Mouse (Mus musculus): ENCODE measurements at regions not wholly inside any gene's neighbourhood (a gene's known extent, or its start where the extent isn't known, plus 50 kb on each side); places are given as distances from the start of the nearest gene placed in this dataset.

DNA sequence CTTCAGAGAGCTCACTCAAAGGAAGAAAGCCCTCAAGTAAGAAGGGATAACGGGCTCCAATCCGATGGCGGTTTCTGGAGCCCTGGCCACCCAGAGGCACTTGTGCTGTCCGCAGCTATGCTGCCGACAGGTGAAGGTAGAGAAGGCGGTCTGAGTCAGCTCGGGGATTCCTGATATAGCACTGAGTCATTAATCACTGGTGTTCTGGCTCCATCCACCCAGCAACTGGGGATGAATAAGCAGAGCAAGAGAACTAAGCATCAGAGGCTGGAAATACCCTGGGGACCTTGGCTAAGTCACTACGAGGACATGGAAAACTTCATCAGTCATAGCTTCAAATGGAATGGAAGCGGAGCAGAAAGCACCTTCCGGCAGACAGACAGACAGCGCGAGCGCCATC, 122.5 kb upstream of the Runx1 start:
- TF ChIP-seq CTCF (conservative IDR thresholded peaks at IDR 0.05), result no peak
- H3K27ac ChIP-seq, result no peak overlapping the region
- no peak for DNase-seq (ENCODE audit: low spot score in 2 of 2)

DNA sequence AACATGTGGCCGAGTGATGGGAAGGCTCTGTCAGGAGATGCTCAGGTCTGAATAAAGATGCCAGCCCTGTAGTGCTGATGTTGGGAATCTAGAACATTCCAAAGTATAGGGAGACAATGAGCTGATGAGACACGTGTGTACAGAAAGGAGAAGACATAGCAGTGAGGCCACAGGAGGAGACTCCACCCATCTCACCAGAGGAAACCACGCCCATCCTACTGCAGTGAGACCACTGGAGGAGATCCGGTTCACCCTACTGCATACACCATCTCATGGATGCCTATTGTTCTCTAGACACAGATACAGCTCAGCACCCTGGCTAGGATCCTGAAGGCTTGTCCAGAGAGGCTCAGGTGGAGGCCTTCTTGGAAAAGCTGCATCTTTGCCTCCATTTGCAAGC, 120.6 kb upstream of the Runx1 start:
- DNase-seq (ENCODE audit: low spot score in 2 of 2), result no peak
- no peak for TF ChIP-seq CTCF (conservative IDR thresholded peaks at IDR 0.05)
- H3K27ac ChIP-seq, result no peak overlapping the region
- no peak overlapping the region for H3K4me3 ChIP-seq

More for the DNA sequence above, 122.5 kb upstream of the Runx1 start:
- no peak overlapping the region for H3K4me3 ChIP-seq

DNA sequence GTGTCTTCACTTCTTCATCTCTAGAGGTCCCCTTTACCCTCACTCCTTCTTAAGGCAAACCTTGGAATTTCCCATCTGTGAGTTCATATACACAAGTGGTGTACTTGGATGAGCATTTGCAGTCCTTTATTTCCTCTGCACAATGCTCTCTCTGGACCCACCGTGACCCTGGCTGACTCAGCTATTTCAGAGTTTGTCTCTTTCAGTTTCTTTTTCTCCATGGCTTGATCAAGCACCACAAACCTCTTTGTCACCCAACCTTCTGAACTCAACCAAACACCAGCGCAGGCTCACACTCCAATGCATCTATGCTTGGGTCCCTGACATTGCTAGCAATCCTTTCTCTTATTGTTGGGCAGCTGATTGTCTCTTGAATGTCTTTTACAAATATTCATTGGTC, 118.0 kb upstream of the Runx1 start:
- TF ChIP-seq CTCF (conservative IDR thresholded peaks at IDR 0.05), result no peak
- no peak for DNase-seq (ENCODE audit: low spot score in 2 of 2)
- Histone ChIP-seq H3K4me3 (no peak overlapping the region), H3K27ac (no peak overlapping the region)

DNA sequence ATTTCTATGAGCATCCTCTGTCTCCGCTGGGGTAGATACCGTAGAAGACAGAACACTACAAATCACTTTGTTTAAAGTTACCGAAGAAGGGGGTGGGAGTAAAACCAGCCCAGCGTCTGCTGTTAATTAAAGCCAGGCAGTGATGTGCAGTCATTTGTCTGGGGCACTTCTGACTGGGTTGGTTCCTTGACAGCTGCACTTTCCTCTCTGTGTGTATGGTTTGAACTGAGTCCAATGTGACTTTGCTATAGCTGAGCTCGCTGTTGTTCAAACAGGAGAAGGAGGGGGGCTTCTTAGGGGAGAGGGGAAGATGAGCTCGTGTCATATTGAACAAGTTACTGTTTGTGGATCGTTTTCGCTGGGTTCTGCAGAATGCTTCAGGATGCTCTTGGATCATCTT, 113.7 kb upstream of the Runx1 start:
- no peak overlapping the region for H3K4me3 ChIP-seq
- no peak for TF ChIP-seq CTCF (conservative IDR thresholded peaks at IDR 0.05)
- no peak for DNase-seq (ENCODE audit: low spot score in 2 of 2)

DNA sequence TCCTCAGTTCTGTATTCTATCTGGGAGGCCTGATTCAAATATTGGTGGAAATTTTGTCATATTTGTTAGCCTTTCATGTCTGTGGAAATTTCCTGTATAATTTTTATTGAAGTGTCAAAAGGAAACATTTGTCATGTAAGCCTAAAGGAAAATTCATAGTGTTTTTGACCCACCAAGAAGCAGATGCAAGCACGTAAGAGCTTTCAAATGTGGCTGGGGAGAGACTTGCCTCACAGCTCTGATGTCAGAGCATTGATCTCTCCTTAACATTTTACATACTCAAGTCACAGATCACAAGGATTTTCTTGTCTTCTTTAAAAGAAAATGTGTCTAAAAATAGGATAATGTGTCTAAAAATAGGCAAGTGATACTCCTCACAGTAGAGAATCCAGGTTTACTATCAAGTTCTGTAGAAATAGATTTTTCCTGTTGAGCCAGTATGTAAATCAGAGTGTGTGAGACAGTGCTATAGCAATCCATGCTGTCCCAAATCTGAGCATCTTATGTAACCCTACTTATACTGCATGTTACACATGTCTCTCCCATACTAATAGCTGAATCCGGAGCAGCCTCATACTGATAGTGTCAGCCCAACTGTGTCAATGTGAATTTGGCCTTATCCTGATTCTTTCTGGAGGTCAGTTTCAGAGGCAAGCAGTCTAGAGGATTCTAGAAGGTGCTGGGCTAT, 110.0 kb upstream of the Runx1 start:
- DNase-seq (ENCODE audit: low spot score in 2 of 2), result no peak
- no peak for TF ChIP-seq CTCF (conservative IDR thresholded peaks at IDR 0.05)

More for the DNA sequence above, 113.7 kb upstream of the Runx1 start:
- no peak overlapping the region for H3K27ac ChIP-seq

DNA sequence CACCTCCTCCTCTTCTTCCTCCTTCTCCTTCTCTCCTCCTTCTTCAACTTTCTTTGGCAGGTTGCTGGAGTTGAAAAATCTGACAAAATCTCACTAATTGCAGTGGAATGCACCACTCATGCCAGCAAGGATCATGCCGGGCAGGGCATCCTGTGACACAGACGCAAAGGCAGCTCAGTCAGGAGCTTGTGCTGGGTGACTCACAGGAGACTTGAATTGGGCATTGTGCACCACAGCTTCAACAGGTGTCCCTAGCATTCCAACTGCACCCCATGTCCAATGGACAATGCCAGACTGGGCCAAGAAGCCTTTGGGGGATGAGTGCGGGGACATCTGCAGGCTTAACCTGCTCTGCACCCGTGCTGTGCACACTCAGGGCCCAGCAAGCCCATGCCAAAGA, 104.2 kb upstream of the Runx1 start:
- Histone ChIP-seq H3K4me3 (no peak overlapping the region), H3K27ac (no peak overlapping the region)
- no peak for DNase-seq (ENCODE audit: low spot score in 2 of 2)
- no peak for TF ChIP-seq CTCF (conservative IDR thresholded peaks at IDR 0.05)

More for the DNA sequence above, 110.0 kb upstream of the Runx1 start:
- H3K4me3 ChIP-seq, result no peak overlapping the region
- H3K27ac ChIP-seq, result no peak overlapping the region

DNA sequence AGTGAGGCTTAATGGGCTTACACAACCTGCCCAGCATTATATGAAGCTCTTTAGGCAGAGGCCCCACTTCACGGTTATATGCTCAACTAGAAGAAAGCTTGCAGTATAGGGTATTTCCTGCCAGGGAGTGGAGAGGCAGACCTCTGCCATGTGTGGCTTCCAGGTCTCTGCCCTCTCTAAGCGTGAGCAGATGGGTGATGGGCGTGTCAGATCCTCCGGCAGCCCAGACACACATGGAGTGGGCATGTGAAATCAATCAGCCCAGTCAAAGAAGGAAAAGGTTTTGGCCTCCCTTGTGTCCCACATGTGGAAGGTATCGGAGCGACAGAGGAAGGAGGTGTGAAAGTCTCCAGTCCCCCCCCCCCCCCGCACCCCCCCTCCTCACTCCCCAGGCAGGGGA, 102.3 kb upstream of the Runx1 start:
- no peak overlapping the region for H3K4me3 ChIP-seq
- no peak for TF ChIP-seq CTCF (conservative IDR thresholded peaks at IDR 0.05)
- H3K27ac ChIP-seq, result no peak overlapping the region
- no peak for DNase-seq (ENCODE audit: low spot score in 2 of 2)

DNA sequence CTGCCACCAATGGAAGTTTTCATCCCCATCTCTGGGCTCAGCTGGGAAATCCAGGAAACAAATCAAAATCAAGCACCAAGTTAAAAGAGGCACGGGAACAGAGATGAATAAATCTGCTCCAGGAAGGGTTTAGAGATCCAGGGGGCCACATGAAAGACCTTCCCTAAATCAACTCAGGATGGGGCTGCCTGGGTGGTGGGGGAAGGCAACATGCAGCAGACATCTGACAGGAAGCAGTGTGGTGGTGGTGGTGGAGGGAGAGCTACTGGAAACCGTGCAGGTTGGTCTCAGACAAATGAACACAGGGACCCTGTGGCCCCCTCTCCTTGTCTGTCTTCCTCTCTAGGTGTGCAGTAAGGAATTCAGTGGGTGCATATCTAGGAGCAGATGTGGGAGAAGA, 101.7 kb upstream of the Runx1 start:
- DNase-seq (ENCODE audit: low spot score in 2 of 2), result no peak
- TF ChIP-seq CTCF (conservative IDR thresholded peaks at IDR 0.05), result no peak
- H3K27ac ChIP-seq, result no peak overlapping the region
- no peak overlapping the region for H3K4me3 ChIP-seq

DNA sequence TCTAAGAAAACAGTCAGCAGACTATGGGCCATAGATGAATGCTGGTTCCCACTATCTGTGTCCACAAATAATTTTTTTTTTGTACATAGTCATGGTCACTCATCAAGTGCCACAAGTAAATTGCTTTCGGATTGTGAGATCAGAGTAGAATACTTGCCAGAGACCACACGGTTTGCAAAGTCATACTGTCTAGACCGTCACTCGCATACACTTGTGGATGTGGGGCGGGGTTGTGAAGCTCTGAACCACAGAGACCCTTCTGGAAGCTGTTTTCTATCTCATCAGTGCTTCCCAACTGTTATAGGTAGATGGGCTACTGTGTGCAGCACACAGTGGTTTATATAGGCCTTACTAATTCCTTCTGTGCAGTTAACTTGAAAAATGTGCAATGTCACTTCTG, 100.9 kb upstream of the Runx1 start:
- no peak for TF ChIP-seq CTCF (conservative IDR thresholded peaks at IDR 0.05)
- DNase-seq (ENCODE audit: low spot score in 2 of 2), result no peak
- H3K4me3 ChIP-seq, result no peak overlapping the region
- no peak overlapping the region for H3K27ac ChIP-seq

DNA sequence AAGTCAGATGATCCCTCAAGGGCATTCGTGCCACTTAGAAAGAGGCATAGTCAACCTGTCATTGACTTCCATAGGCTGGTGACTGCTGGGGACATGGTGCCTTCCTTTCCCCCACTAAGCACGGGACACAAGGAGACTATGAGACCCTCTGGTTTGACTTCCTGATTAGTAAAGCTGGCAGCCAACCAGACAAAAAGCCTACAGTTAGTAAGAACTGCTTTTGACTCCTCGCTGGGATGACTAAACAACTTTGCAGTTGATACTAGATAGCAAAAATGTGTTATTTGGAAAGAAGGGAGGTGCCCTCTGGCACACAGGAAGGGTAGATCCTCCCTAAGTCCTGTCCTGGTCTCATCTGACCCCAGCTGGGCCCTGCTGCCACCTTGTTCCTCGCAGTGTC, 95.0 kb upstream of the Runx1 start:
- no peak for TF ChIP-seq CTCF (conservative IDR thresholded peaks at IDR 0.05)
- DNase-seq (ENCODE audit: low spot score in 2 of 2), result no peak
- Histone ChIP-seq H3K4me3 (no peak overlapping the region), H3K27ac (no peak overlapping the region)

DNA sequence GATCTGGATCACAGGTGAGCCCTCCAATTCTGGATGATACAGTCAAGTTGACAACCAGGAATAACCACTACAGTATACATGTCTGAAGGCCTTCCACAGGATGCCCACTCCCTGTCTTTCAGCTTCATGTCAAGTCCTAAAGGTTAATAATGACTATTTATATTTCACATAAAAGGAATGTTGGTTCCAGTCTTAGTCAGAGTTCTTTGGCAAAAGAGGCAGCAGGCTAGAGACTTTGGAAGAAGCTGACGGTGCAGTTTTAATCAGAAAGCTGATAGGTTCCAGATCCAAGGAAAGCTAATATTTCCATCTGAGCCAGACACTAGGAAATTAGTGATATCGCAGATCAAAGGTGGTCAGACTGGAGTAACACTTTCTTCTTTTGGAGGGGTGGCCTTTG, 91.4 kb upstream of the Runx1 start:
- no peak for TF ChIP-seq CTCF (conservative IDR thresholded peaks at IDR 0.05)
- no peak for DNase-seq (ENCODE audit: low spot score in 2 of 2)
- H3K4me3 ChIP-seq, result no peak overlapping the region
- H3K27ac ChIP-seq, result no peak overlapping the region

DNA sequence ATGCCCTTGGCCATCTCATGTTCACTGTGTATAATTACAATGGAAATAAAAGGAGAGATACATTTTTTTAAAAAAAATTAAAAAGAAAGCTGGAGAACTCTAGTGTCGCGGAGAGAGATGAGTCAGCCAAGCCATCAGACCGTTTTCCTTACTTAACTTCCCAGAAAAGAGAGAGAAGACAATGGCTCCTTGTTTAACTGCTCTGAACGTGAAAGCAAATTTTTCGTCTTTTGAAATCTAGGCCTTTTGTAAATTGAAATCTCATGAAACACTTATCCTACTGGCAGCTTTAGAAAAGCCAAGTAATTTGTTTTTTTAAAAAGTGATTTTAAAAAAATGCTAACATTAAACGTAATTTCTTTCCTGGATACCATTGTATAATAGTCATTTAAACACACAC, 89.7 kb upstream of the Runx1 start:
- no peak for DNase-seq (ENCODE audit: low spot score in 2 of 2)
- TF ChIP-seq CTCF (conservative IDR thresholded peaks at IDR 0.05), result no peak
- H3K27ac ChIP-seq, result no peak overlapping the region
- H3K4me3 ChIP-seq, result no peak overlapping the region

DNA sequence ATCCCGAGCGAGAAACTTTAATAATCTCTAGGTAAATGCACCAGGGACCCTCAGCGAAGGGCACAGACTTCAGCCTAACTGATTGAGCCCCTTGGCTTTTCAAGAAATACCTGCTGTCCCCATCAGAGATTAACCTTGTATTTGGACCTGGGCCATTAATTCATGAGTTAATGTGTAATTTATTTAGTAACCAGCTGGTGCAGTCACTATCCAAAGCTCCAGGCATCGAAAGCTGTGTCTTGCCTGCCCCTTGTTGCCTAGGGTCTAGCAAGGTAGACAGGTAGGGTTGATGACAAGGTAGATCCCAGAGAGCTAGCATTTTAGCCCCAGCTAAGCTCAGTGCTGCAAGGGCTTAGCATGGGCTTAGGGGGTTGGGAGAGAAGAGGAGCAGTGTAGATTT, 80.9 kb upstream of the Runx1 start:
- Histone ChIP-seq H3K27ac (no peak overlapping the region), H3K4me3 (no peak overlapping the region)
- TF ChIP-seq CTCF (conservative IDR thresholded peaks at IDR 0.05), result no peak
- DNase-seq (ENCODE audit: low spot score in 2 of 2), result no peak

DNA sequence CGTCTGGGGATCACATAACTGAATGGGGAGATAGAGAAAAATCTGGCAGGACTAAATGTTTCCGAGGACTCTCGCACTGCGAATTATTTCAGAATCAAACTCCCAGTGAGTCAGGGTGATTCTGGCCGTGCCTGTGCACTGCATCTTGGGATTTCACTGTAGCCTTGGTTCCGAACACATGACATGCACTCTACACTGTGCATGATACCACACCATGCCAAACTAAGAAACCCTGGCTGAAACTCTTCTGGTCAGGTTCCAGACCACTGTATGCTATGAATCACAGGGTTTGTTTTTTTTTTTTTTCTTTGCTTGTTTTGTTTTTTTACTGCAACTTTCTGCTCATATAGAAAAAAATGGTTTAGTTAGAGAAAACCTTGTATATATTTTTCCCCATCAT, 79.7 kb upstream of the Runx1 start:
- no peak for DNase-seq (ENCODE audit: low spot score in 2 of 2)

More for the DNA sequence above, 79.7 kb upstream of the Runx1 start:
- TF ChIP-seq CTCF (conservative IDR thresholded peaks at IDR 0.05), result no peak
- Histone ChIP-seq H3K27ac (no peak overlapping the region), H3K4me3 (no peak overlapping the region)

Measured in layer of hippocampus, adult 2 months (tissue).